Mouse (Mus musculus) stomach, adult 2 months (tissue): Measurements from ENCODE around the gene Psg22. TPM values are rescaled to one million over a fixed set of nuclear protein-coding genes. Genes with fewer than 3 reads are reported as not detected.

ENCODE experiments used
- polyA plus RNA-seq: library from polyadenylated mRNA; depleted of rRNA; stranded (reverse); fragments of >200 nt; gene quantifications from 2 replicates; pipeline ENCODE4 v1.2.3, GENCODE M21; 2012; rRNA removed

Gene Psg22
- 0.03 TPM in 1 of 2 replicates, not detected in the other for polyA plus RNA-seq

DNA sequence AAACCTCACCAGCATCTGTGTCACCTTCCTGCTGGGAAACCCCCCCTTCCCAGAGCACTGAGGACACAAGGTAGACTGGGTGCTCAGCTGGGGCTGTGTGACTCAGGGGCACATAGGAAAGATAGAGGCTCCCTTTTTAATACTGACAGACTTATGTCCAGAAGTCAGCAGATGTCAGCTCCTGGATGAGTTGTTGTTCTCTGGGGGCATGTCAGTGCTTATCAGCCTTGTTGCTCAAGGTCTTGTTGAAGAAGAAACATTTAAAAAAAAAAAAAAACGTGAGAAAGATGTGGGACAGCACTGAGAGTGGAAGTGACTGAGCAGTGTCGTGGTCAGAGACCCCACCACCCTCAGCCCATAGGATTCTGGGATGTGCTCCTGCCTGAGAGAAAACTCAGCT is at the start of gene Psg22:
Psg22 (plus strand) TSS at position 301 of the 400 bp plus-strand sequence.

DNA sequence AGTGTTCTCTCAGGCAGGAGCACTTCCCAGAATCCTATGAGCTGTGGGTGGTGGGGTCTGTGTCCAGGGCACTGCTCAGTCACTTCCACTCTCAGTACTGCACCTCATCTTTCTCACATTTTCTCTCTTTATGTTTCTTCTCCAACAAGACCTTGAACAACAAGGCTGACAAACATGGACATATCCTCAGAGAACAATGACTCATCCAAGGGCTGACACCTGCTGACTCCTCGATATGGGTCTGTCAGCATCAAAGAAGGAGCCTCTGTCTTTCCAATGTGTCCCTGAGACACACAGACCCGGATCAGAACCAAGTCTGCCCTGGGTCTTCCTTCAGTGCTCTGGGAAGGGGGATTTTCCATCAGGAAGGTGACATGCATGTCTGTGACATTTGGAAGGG is 31.8 kb upstream of the Psg22 start, which contains the start of gene Psg20:
Psg20 (minus strand) TSS at position 101 of the 400 bp plus-strand sequence.

Other genes starting within 250 kb of the Psg22 start
- gene Psg26, start 233.9 kb upstream of the Psg22 start, polyA plus RNA-seq, result not detected in 2 replicates
- not detected in 2 replicates for gene Psg25, start 185.8 kb upstream of the Psg22 start, polyA plus RNA-seq
- not detected in 2 replicates for gene Psg27, start 150.8 kb upstream of the Psg22 start, polyA plus RNA-seq
- not detected in 2 replicates for gene Psg23, start 101.6 kb upstream of the Psg22 start, polyA plus RNA-seq
- not detected in 2 replicates for gene Psg21, start 61.4 kb upstream of the Psg22 start, polyA plus RNA-seq
- gene Psg20, start 31.9 kb upstream of the Psg22 start, polyA plus RNA-seq, result not detected in 2 replicates
- not detected in 2 replicates for gene Psg19, start 80.4 kb downstream of the Psg22 start, polyA plus RNA-seq
- 0.10 TPM in 1 of 2 replicates, not detected in the other for gene Psg17, start 103.5 kb downstream of the Psg22 start, polyA plus RNA-seq
- gene Mill2, start 121.9 kb downstream of the Psg22 start, polyA plus RNA-seq, result 2.3 and 2.9 TPM in 2 replicates
- 181 and 289 TPM in 2 replicates for gene Pglyrp1, start 153.2 kb downstream of the Psg22 start, polyA plus RNA-seq
- 14.5 and 18.4 TPM in 2 replicates for gene Ccdc61, start 192.3 kb downstream of the Psg22 start, polyA plus RNA-seq
- 0.28 and 0.38 TPM in 2 replicates for gene Nova2, start 207.8 kb downstream of the Psg22 start, polyA plus RNA-seq